Mouse (Mus musculus) stomach, postnatal 0 days (tissue): ENCODE data around the gene Zfp526. TPM values are rescaled to one million over a fixed set of nuclear protein-coding genes. Genes with fewer than 3 reads are reported as not detected.

Experiments
- ATAC-seq: fragments of 200-750 bp; cut with Nextera tagmentation; 2 replicates; pipeline ENCODE4 v1.8.0; 2017; ENCODE audit not compliant: low FRiP score, low TSS enrichment
- DNase-seq: peaks from one replicate; pipeline ENCODE4 v3.0.0-alpha.2; 2016; ENCODE audit warnings: low spot score
- H3K27ac ChIP-seq: fragments of 300-500 bp; sonication (generic); replicated peaks from 2 replicates; pipeline ENCODE4 v1.5.1; 2014; ENCODE audit warnings: mild to moderate bottlenecking, control low read depth
- H3K27me3 ChIP-seq: fragments of 300-500 bp; sonication (generic); 2 replicates; pipeline ENCODE4 v1.6.1; 2014; ENCODE audit warnings: low read length; ENCODE audit not compliant: control insufficient read depth, insufficient read depth
- H3K36me3 ChIP-seq: fragments of 300-500 bp; sonication (generic); 2 replicates; pipeline ENCODE4 v1.6.1; 2014; ENCODE audit warnings: low read length, mixed read lengths; ENCODE audit not compliant: control insufficient read depth, insufficient read depth
- H3K4me1 ChIP-seq: fragments of 300-500 bp; sonication (generic); replicated peaks from 2 replicates; pipeline ENCODE4 v1.6.1; 2014; ENCODE audit warnings: antibody characterized with exemption; ENCODE audit not compliant: control insufficient read depth, insufficient read depth
- H3K4me2 ChIP-seq: fragments of 300-500 bp; sonication (generic); replicated peaks from 2 replicates; pipeline ENCODE4 v1.6.1; 2014; ENCODE audit warnings: low read depth, mild to moderate bottlenecking, control low read depth, moderate library complexity
- H3K4me3 ChIP-seq: fragments of 300-500 bp; sonication (generic); 2 replicates; pipeline ENCODE4 v1.5.1; 2014; ENCODE audit warnings: low read depth, low read length, control low read depth
- H3K9ac ChIP-seq: fragments of 300-500 bp; sonication (generic); 2 replicates; pipeline ENCODE4 v1.6.1; 2014; ENCODE audit warnings: mild to moderate bottlenecking, low read length, control low read depth, mixed read lengths
- H3K9me3 ChIP-seq: fragments of 300-500 bp; sonication (generic); 2 replicates; pipeline ENCODE4 v1.6.1; 2016; ENCODE audit warnings: low read length; ENCODE audit not compliant: control insufficient read depth
- CTCF ChIP-seq: IDR thresholded peaks from 2 replicates; pipeline ENCODE4 v1.5.1; 2016; ENCODE audit warnings: antibody characterized with exemption, low read depth, mild to moderate bottlenecking, moderate library complexity
- EP300 ChIP-seq: optimal IDR thresholded peaks from 2 replicates; pipeline ENCODE3; 2016; ENCODE audit warnings: antibody characterized with exemption
- WGBS: fragments of 180-500 bp; shearing (Covaris S2); extraction: QIAGEN DNeasy Blood & Tissue Kit; methylation state at CpG from one replicate; pipeline ENCODE4 v1.1.7; 2014; 5-methylcytosine and 5-hydroxymethylcytosine counted together
- polyA plus RNA-seq: library from polyadenylated mRNA; unstranded; fragments of >200 nt; fragmentation: Nextera tagmentation; extraction: Ambion mirVana; gene quantifications from 2 replicates; pipeline ENCODE4 v1.2.1, GENCODE M21; 2015

The Zfp526 gene
- polyA plus RNA-seq, 1 experiment from 2014 or later, result 1.1 TPM

DNA sequence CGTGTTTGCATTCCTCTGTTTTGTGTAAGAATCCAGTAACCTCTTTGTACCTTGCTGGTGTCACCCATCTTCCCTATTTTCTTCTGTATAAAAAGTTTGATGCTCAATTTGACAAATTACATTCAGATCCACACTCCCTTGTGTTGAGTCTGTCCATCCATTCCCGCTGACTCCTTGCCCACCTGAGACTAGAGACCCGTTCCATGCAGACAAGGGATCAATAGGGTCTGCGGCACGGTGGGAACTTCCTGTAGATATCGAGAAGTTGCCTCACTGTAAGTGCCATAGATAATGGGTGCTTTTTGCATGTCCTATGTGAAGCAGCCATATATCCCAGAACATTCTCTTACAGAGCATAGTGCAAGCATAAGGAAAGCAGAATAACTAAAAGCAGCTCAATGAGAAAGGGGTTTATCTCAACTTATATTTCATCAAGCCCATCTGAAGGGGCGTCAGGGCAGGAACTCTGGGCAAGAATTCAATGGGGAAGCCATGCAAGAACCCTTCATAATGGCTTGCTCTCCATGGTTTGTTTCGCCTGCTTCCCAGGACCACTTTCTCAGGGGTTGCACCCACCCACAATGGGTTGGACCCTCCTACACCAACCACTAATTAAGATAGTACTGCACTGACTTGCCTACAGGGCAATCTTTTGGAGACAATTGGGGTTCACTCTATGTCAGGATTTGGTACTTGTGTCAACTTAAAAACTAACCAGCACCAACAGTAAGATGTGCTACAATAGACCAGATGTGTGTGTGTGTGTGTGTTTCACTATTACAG is 45.1 kb downstream of the Zfp526 start:
- Histone ChIP-seq H3K27me3 (no peaks in the 10 kb centered on the region), H3K4me2 (peak overlapping the region; percentile 53), H3K9me3 (no peaks in the 10 kb centered on the region), H3K4me1 (peaks cover 9% of the 10 kb centered on the region), H3K4me3 (no peak overlapping the region), H3K36me3 (peaks cover under 1% of the 10 kb centered on the region; the same call in 1 of the 2 replicates), H3K27ac (no peak overlapping the region), H3K9ac (no peak overlapping the region)
- no peak for ATAC-seq
- DNase-seq, result no peak
- 81% methylated on average over 8 of the region's 8 CpGs for WGBS
- TF ChIP-seq CTCF (no peak), EP300 (no peak)

DNA sequence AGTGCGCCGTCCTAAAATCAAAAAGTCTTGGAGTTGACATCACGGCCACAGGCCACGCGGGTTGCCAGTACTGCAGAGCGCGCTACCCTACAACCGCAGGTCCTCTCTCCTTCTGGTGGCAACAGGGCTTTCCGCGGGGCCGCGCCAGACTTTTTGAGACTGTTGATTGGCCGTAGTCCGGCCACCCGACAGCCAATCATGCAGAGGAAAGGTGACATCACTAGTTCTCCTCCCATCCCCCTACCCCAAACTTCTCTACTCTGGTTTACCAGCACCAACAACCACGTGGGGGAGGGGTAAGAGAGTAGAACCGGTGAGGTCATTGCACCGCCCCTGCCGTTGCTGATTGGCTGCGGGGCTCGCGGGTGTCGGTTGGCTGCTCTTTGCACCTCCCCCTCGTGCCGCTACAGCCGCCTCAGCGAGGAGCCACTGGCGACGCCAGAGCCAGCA is 46.1 kb downstream of the Zfp526 start, which contains the start of gene Cic:
Gene Cic (plus strand): TSS at position 404 of the 450 bp plus-strand sequence.
- under 1% methylated on average over 29 of the region's 29 CpGs for WGBS
- Histone ChIP-seq H3K4me3 (peak within 1 kb of the TSS; percentile 73), H3K27ac (peak within 1 kb of the TSS; percentile 92), H3K9ac (peak within 1 kb of the TSS; percentile 84), H3K4me1 (peaks cover 9% of the 10 kb centered on the region), H3K9me3 (no peaks in the 10 kb centered on the region), H3K36me3 (peaks cover 10% of the 10 kb centered on the region; the same call in 1 of the 2 replicates), H3K27me3 (no peaks in the 10 kb centered on the region), H3K4me2 (peak within 1 kb of the TSS; percentile 85)
- peak; percentile 1 for TF ChIP-seq EP300
- no peak; the same call in 1 of the 2 replicates for TF ChIP-seq CTCF
- ATAC-seq (peak; percentile 87), DNase-seq (peak; percentile 99)

DNA sequence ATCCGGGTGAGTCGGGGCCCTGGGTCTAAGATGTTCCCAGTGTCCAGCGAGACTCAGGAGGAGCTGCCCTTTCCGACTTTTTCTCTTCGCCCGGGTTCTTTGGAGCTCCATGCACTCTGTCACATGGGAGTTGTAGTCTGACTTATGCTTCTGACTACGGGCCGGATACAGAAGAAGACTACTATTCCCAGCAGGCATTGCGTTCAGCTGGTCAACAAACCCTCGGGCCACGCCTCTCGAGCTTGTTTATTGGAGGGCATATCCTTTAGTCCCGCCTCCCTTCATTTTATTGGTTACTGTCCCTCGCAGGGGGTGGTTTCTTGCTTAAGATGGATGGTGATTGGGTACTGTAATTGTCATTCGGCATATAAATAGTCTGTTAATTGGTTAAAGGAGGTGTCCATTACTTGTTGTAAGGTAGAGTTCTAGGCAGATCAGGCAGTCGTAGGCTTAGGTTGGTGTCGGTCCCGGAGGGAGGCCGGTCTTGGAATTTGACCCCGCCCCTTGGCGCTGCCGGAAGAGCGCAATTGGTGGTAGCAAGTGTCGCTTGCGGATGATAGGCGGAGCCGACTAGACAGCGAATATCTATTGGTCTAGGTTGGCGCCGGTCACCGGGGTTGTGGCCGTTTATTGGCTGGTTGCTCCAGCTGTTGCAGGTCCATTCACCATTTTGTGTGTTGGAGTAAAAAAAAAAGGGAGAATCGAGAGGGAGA is 46.7 kb downstream of the Zfp526 start:
- Histone ChIP-seq H3K36me3 (peaks cover 15% of the 10 kb centered on the region), H3K4me3 (peak overlapping the region; percentile 73), H3K4me2 (peak overlapping the region; percentile 85), H3K4me1 (peaks cover 9% of the 10 kb centered on the region), H3K9ac (peak overlapping the region; percentile 84), H3K9me3 (no peaks in the 10 kb centered on the region), H3K27ac (peak overlapping the region; percentile 92), H3K27me3 (no peaks in the 10 kb centered on the region)
- TF ChIP-seq EP300 (peak; percentile 95), CTCF (no peak)
- peak; percentile 97 for ATAC-seq
- under 1% methylated on average over 33 of the region's 33 CpGs for WGBS
- DNase-seq, result peak; percentile 99

DNA sequence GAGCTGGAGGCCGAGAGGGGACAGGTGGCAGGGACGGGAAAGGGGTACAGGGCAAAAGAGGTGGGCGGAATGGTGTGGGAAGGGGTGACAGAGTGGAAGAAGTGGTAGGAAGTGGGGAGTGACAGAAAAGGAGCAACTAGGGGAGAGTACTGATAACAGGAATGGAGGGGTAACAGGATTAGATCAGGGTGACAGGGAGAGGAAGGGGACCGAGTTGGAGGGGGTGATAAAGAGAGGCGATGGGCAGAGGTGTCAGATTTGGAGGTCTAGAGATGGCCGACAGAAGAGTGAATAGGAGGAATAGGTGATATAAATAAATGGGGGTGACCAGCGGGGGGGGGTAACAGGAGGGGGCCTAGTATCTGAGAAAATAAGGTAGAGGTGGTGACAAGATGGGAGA is 47.4 kb downstream of the Zfp526 start:
- Histone ChIP-seq H3K27ac (peak overlapping the region; percentile 83), H3K4me3 (peak overlapping the region; percentile 73), H3K36me3 (peaks cover 15% of the 10 kb centered on the region), H3K4me2 (peak overlapping the region; percentile 85), H3K4me1 (peaks cover 9% of the 10 kb centered on the region), H3K9ac (peak overlapping the region; percentile 84), H3K9me3 (no peaks in the 10 kb centered on the region), H3K27me3 (no peaks in the 10 kb centered on the region)
- WGBS, result 2% methylated on average over 7 of the region's 7 CpGs
- TF ChIP-seq EP300 (no peak), CTCF (no peak)
- DNase-seq, result no peak
- no peak for ATAC-seq

DNA sequence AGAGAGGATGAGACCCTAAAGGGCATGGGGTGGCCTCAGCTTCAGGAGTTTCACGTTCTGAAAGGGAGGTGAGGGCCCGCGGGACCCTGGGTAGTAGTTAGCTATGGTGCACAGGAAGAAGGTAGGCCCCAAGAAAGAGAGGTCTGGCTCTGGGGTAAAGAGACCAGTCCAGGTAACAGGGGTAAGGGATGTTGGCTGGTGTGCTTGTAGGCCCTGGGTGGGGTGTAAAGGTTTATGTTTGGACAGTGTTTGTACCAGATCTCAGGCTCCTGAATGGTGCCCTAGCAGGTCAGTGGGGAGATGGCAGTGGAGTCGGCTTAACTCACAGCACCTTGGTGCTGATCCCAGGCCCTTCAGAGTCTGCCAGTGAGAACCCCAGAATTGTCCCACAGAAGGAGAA is 47.8 kb downstream of the Zfp526 start:
- H3K4me3 ChIP-seq, result peak overlapping the region; percentile 73
- no peaks in the 10 kb centered on the region for H3K9me3 ChIP-seq
- H3K4me2 ChIP-seq, result peak overlapping the region; percentile 85
- 30% methylated on average over 4 of the region's 4 CpGs for WGBS
- TF ChIP-seq EP300 (no peak), CTCF (no peak)
- ATAC-seq, result no peak
- no peaks in the 10 kb centered on the region for H3K27me3 ChIP-seq
- peak overlapping the region; percentile 83 for H3K27ac ChIP-seq
- peak overlapping the region; percentile 84 for H3K9ac ChIP-seq
- H3K4me1 ChIP-seq, result peaks cover 9% of the 10 kb centered on the region
- DNase-seq, result peak; percentile 24
- H3K36me3 ChIP-seq, result peaks cover 15% of the 10 kb centered on the region
